Mouse (Mus musculus) ovary, postnatal 36 days (tissue): Measurements from ENCODE around the gene Foxe1.

Source experiments
- DNase-seq: peaks from one replicate; pipeline ENCODE4 v3.0.0; 2022; ENCODE audit warnings: low spot score, mixed read lengths

The Foxe1 gene

DNA sequence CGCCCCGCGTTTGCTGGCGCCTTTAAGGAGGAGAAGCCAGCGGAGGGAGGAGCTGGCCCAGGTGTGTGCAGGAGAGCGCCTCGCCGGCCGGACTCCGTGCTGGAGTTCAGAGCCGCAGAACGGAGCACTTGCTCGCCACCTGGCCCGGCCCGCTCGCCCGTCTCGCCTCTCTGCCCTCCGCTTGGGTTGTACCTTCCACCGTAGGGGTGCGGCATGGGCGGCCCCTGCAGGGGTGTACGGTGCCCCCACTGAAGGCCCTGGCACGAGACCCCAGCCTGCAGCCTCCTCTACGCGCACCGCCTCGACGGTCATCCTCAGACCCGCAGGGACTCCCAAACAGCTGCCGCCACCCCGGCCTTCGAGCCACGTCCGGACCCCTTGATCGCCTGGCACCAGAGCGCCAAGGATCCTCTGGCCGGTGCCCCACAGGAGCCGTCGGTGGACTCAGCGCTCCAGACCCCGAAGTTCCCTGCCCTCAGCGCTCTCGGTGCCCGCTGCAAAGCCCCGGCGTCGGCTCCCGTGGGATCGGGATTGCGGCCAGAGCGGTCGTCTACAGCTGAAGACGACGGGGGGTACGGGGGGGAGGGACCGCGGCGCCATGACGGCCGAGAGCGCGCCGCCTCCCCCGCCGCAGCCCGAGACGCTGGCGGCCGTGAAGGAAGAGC is at the start of gene Foxe1:
Gene Foxe1 (plus strand): TSS at position 14 of the 665 bp plus-strand sequence.
- DNase-seq, result no peak

DNA sequence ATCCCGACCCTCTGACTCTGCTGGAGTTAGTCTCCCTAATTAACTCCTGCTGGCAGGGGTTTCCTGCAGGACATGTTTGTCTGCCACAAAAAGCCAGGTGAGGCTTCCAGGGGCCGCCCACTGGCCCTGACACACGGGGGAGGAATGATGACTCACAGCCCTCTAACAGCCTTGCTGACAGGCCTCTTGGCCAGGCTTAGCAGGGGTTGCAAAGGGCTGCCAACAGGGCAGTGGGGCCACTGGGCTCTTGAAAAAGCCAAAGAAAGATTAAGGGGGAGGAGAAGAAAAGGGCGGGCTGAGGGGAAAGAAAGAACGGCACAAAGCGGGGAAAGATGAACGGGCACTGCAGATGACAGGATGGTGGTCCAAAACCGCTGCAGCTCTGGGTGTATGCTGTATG is 39.3 kb upstream of the Foxe1 start:
- peak; percentile 65 for DNase-seq

DNA sequence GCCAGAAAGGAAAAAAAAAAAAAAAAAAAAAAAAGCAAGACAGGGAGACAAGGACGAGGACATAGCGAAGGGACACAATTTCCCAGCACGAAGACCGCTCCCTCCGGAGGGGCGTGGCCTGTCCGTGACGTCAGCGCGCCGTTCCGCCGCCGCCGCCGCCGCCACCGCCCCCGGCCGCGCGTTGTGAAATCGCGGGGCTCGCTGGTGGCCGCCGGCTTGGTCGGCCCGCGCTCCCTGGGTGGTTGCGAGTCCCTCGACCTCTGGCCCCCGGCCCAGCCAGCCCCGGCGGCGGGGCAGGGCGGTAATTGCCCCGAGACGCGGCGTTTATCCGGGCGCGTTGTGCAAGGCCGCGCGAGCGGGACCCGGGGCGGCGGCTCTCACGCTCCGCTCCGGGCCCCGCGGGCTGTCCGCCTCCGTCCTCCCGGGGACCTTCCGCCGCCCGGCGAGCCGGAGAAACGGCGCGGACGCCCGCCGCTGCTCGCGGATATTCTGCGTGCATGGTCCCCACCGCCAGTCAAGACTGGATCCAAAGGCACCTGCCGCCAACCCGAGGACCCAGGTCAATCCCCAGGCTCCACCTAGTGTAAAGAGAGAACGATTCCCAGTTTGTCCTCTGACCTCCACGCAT is 38.5 kb upstream of the Foxe1 start:
- peak; percentile 85 for DNase-seq

DNA sequence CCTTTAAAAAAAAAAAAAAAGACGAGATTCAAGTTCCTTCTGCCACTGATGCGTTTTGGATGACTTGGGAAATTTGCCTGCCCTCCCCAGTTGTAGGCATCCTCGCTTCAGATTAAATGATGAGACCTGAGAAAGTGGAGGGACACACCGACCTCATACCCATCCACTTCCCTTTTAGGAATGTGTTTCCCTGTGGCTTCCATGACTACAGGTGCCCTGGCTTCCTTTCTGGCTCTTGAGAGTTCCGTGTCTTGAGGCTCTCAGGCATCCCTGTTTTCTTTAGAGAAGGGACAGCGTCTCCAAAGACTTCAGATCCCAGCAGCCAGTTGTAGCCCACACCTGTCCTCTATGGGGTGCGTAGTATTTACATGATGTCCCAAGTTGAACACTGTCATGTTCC is 38.0 kb upstream of the Foxe1 start:
- no peak for DNase-seq

DNA sequence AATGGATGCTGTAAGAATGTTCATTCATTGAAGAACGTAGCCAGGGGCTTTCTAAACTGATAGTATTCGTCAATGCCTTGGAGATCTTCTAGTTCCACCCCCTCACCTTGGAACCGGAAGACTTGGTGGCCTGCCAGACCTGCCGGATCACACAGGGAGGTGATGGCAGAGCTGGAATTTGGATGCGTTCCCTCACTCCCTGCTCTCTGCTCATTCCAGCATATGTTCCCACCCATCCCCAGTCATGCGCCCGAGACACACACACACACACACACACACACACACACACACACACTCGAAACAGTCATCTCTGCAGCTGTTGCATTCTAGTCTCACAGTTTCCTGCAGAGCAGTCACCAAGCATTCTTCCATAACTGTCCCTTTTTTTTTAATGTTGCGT is 36.1 kb upstream of the Foxe1 start:
- DNase-seq, result peak; percentile 59

DNA sequence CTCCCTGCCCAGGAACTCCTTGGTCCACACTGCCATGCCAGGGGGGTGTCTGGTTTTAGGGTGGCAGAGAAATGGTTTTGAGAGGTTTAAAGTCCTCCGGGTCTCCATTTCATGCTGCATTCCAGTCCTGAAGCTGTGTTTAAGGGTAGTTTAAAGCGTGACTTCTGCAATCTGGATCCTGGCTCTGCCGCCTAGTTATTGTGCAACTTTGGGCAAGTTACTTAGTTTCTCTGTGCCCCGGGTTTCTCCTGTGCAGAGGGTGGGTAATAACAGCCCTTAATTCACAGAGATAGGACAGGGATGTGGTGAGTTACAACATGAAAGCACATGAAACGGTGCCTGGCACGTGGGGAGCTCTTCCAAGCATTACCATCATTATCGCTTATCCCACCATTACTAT is 35.5 kb upstream of the Foxe1 start:
- DNase-seq, result no peak

DNA sequence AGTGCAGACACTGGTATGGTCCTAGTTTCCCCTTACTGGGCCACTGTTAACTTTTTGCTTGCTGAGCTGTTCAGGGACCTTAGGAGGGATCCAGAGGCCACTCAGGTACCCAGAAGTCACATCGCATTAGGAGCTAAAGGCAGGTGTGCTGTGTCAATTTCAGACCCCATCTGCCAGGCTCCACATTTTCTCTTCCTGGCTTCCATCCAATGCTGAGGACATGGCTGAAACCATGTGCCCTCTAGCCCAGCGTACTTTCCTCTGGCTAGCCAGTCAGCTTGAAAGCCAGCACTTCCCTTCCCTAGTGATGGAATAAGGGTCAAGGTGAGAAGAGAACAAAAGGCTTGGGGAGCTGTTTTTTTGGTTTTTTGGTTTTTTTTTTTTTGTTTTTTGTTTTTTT is 31.8 kb upstream of the Foxe1 start:
- DNase-seq, result no peak

DNA sequence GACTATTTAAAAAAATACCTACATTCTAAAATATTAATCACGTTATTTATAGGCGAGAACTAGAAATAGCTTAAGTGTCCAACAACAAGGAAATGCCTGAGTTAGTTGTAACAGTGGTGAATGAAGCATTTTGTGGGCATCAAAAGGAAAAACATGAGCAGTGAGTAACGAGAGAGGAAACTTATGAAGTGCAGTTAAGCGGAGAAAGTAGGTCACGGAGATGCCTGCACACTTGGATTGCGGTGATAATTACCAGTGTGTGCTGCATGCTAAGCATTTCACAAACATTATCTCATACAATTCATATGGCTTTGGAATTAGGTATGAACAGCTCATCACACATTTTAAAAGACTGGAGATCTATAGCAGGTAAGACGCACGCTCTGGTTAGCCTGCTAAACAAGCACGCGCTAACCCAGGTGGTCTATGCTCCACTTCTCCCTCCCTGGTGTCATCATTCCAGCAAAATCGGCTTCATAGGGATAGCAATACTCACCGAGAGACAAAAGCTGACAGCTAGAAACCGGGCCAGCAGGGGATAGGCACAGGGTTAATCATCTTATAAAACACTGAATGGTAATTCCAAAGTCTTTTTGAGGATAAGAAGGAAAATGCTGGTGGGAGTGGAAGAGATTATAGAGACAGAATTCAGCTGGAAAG is 21.5 kb upstream of the Foxe1 start:
- no peak for DNase-seq

DNA sequence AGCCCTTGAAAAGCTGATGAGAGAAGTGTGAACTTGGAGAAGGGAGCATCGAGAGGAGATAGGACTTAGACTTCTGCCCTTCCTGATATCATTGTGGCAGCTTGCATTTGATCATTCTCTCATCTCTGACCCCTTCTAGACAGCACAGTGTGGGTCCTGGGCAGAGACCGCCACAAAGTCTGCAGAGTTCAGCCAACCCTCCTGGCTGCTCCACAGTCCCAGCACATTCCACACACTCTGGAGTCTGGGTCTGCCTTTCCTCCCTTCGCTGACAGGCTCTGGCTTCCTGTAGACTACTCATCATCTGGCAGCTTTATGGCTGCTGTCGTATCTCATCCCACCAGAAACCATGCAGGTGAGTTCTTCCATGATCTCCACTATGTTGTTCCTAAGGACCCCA is 20.7 kb upstream of the Foxe1 start:
- no peak for DNase-seq

DNA sequence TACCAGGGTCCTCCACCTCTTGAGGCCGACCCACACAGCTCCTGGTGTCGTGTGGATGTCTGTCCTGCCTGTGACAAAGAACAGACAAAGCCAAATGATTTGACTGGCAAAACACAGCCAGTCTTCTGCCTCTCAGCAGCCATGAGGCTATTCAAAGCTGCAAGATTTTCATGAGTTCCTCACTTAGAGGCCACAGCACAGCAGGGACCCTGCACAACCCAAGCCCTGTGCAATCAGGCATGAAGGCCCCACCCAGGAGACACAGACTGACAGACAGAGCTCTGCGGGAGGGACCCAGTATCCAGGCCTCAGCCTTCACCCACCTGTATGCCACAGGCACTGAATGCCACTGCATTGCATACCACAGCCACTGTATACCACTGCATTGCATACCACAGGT is 14.5 kb upstream of the Foxe1 start:
- DNase-seq, result no peak

DNA sequence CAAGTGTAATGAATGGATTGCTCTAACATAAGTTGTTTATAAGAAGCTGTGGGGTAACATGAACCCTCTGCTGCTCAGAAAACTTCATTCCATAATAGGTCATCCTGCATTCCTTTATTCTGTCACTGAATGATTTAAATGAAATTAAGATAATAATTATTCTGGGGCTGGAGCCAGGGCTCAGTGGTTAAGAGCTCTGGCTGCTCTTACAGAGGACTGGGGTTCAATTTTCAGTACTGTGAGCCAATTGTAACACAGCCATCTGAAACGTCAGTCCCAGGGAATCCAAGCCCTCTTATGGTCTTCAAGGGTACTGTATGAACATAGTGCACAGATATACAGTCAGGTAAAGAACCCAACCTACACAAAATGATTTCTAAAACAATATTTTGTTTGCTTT is 7.6 kb upstream of the Foxe1 start:
- no peak for DNase-seq

DNA sequence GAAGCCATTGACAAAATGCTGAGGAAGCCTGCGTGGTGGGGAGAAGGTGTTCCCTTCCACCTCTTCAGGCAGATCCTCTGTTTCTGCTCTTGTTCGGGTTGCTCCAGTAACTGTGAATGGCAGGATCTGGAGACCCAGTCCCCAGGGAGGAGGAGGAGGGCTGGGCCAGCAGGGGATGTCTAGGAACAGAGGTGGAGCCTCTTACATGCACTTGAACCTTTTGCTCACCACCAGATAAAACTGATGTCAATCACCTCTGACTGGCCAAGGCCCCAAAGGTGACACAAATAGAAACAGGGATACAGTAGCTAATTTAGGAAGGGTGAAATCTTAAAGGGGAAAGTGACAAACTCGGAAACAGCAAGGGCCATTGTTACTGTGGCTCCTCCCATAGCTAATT is 5.4 kb upstream of the Foxe1 start:
- DNase-seq, result no peak

DNA sequence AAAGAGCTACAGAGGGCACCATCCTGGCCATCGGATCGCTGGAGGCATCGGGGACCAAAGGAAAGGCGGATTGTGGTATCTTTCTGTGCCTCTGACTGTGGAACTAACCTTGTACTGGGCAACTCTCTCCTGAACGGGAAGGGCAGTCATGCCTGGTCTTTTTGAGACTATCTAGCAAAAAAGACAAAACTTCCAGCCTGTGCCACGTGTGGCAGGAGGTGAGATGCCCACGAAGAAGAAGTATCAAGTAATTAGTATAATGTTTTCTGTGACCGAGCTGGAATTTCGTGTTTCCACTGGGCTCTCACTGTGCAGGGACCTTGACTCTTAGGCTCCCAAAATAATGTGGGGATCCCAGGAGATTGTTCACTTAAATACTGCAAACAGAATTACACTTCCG is 4.4 kb upstream of the Foxe1 start:
- no peak for DNase-seq

DNA sequence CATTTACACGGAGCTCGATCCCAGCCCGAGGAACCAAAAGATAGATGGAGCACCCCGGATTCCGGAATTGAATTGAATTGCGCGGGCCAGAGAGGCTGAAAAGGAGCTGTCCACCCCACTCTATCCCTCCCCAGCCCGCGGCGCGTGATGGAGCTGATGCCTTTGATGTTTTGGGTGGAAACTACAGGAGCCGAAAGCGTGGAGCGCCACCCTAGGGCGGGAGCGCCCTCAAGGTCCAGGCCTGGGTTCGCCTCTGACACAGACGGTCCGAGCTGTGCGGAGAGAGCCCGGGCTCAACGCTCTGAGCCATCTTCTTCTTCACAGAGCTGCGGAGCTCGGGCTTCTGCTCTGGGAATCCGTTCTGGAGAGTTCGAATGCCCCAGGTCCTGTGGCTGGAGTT is 3.8 kb upstream of the Foxe1 start:
- no peak for DNase-seq

DNA sequence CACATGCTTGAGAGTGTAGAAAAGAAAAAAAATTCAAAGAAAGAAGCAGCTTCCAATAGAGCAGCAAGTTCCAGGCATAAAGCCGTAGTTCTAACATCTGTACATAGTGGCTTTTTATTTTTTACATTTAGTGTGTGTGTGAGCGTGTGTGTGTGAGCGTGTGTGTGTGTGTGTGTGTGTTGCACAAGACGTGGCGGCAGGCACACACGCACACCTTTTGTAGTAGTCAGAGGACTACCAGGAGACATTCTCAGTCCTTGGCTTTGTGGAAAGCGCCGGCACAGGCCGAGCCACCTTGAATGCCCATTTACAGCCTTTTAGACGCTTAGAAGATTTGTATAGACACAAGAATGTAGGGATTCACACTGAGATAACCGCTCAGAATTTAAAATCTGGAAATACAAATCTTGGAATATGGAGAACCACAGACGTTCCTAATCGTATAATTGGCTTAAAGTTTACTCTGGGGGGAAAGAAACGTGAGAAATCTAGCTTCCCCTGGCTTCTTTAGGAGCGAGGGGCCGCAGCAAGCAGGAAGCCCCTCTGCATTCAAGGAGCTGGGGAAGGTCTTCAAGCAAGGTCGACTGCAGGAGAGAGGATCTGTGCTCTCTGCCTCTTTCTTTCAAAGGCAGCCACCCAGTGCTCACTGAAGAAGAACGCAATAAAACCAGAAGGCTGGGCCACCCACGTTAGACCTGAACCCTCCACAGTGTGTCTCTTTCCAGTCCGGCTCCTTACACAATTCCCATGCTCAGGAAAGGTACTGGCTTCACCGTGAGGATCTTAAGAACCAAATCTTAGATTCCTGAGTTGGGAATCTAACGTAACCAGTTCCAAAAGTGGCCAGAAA is 1.4 kb upstream of the Foxe1 start:
- DNase-seq, result no peak

DNA sequence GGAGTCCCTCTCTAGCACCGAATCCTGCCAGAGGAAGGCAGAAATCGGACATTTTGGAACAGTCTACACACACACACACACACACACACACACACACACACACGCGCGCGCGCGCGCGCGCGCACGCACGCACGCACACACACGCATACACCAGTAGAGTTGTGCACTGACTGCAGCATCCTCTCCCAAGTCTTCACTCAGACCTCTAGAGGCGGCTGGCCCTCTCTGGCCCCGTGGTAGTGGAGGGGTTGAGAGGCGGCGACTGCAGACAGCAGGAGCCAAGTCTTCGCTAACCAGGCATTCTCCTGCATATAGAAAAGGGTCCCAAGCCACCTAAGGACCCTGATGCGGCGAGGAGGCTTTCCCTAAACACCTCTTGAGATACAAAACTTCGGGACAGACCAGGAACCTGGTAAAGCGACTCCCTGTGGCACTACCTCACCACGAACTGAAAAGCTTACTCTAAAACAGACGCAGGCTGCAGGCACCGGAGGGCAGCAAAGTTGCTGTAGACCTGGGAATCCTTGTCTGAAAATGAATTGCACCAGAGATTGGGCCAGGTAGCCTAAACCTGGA is 610 bp upstream of the Foxe1 start:
- DNase-seq, result no peak

DNA sequence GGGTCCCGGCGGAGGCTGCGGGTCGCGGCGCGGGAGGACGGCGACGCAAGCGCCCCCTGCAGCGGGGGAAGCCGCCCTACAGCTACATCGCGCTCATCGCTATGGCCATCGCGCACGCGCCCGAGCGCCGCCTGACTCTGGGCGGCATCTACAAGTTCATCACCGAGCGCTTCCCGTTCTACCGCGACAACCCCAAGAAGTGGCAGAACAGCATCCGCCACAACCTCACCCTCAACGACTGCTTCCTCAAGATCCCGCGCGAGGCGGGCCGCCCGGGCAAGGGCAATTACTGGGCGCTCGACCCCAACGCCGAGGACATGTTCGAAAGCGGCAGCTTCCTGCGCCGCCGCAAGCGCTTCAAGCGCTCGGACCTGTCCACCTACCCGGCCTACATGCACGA is 879 bp downstream of the Foxe1 start:
- DNase-seq, result no peak

DNA sequence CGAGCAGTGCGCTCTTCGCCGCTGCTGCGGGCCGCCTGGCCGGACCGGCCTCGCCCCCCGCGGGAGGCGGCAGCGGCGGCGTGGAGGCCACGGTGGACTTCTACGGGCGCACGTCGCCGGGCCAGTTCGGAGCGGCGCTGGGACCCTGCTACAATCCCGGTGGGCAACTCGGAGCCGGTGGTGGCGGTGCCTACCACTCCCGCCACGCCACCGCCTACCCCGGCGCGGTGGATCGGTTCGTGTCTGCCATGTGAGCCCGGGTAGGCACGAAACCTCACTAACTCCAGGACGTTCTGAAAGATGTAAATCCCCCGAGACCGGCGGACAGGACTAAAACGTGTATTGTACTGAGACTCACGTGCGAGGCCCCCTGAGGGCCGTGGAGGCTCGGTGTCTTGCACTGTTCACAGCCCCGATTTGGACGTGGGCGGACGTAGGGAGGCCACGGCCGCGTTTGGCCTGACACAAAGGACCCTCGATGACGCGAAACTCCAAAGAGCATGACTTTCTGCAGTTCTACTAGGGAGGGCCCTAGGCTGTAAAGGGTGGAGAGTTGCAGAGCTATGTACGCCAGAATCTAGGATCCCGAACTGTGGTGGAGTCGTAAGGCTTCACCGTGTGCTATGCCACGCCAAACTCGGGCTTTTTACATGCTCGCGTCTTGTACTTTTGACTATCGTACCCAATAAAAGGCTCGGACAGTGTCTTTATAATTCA is 1.8 kb downstream of the Foxe1 start:
- no peak for DNase-seq

DNA sequence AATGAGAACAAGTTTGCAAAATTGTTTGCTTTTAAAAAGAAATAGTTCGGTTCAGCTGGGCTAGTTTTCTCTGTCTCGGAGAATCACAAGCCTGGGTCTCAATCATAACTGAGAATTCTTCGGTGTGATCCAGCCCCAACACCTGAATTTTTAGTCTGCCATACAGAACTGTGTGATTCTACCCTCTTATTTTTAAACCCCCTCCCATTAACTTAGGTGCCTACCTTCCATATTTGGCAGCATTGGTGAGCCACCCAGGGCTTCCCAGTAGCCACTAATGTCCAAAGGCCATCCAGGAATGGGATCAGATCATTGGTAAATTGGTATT is 2.3 kb downstream of the Foxe1 start:
- no peak for DNase-seq

DNA sequence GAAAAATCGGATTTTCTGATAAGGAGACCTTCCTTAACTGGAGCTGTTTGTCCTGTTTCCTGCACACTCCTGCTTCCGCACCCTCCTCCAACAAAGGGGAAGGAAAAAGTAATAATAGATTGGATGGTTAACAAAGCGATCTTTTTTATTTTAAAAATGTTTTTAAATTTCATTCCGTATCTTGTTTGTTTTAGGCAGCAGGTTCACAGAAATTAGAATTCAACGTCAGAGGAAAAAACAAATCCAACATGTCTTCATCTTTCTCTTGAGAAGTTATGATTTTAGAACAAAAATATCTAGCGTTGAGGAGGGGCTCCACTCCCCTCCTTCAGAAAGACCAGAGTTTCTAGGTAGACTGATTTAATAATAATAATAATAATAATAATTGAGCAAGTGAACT is 2.8 kb downstream of the Foxe1 start:
- DNase-seq, result no peak

DNA sequence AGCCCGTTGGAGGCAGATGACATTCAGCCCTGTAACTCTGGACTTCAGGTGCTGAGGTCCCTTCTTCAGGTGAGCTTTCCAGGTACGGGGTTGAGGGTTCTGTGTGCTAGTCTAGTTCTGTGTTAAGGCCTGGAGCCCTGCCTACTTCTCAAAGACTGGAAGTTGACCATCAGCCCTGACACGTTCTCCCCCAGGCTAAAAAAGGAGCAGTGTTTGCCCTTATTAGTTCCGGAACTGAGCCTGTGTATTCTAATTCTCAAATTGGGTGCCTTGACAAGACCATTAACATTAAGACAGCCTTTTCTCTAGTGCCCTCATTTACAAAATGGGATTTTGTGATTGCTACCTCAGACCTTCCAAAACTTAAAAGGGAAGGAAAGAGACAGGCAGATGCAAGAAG is 3.7 kb downstream of the Foxe1 start:
- DNase-seq, result no peak
